Mouse (Mus musculus): ENCODE measurements around the gene Nlrp4a. TPM values are rescaled to one million over a fixed set of nuclear protein-coding genes. Genes with fewer than 3 reads are reported as not detected.

The Nlrp4a gene
- polyA plus RNA-seq, 2 experiments: not detected

Other genes starting within 250 kb of the Nlrp4a start
- not detected in 2 replicates for gene Vmn1r184, start 174.8 kb upstream of the Nlrp4a start, polyA plus RNA-seq (2012; rRNA removed)
- gene Vmn1r184, start 174.8 kb upstream of the Nlrp4a start, polyA plus RNA-seq (2014; fragmentation: Nextera tagmentation; extraction: Ambion mirVana): not detected in 2 replicates
- not detected in 2 replicates for gene Cyp2a4, start 127.9 kb upstream of the Nlrp4a start, polyA plus RNA-seq (2012; rRNA removed)
- gene Cyp2a4, start 127.9 kb upstream of the Nlrp4a start, polyA plus RNA-seq (2014; fragmentation: Nextera tagmentation; extraction: Ambion mirVana): not detected in 2 replicates
- not detected in 2 replicates for gene Nlrp9c, start 31.4 kb upstream of the Nlrp4a start, polyA plus RNA-seq (2012; rRNA removed)
- not detected in 2 replicates for gene Nlrp9c, start 31.4 kb upstream of the Nlrp4a start, polyA plus RNA-seq (2014; fragmentation: Nextera tagmentation; extraction: Ambion mirVana)
- gene Nlrp9a, start 99.9 kb downstream of the Nlrp4a start, polyA plus RNA-seq (2012; rRNA removed): not detected in 2 replicates
- not detected in 2 replicates for gene Nlrp9a, start 99.9 kb downstream of the Nlrp4a start, polyA plus RNA-seq (2014; fragmentation: Nextera tagmentation; extraction: Ambion mirVana)
- gene Vmn1r185, start 183.4 kb downstream of the Nlrp4a start, polyA plus RNA-seq (2012; rRNA removed): not detected in 2 replicates
- gene Vmn1r185, start 183.4 kb downstream of the Nlrp4a start, polyA plus RNA-seq (2014; fragmentation: Nextera tagmentation; extraction: Ambion mirVana): not detected in 2 replicates

Data from limb, embryonic 14.5 days (tissue).